Mouse (Mus musculus) large intestine, adult 2 months (tissue): ENCODE results near the gene Hdac4. TPM values are rescaled to one million over a fixed set of nuclear protein-coding genes. Genes with fewer than 3 reads are reported as not detected.

Experiments
- DNase-seq: peaks from one replicate; pipeline ENCODE4 v3.0.0-alpha.2; 2012; ENCODE audit warnings: low read depth, low spot score
- WGBS: fragments of 180-500 bp; shearing (Covaris S2); methylation state at CpG from one replicate; pipeline ENCODE4 v1.1.7; 2018; 5-methylcytosine and 5-hydroxymethylcytosine counted together
- polyA plus RNA-seq: library from polyadenylated mRNA; depleted of rRNA; stranded (reverse); fragments of >200 nt; gene quantifications from 2 replicates; pipeline ENCODE4 v1.2.3, GENCODE M21; 2012

Gene Hdac4
- polyA plus RNA-seq, 1 experiment = 9.3 TPM

DNA sequence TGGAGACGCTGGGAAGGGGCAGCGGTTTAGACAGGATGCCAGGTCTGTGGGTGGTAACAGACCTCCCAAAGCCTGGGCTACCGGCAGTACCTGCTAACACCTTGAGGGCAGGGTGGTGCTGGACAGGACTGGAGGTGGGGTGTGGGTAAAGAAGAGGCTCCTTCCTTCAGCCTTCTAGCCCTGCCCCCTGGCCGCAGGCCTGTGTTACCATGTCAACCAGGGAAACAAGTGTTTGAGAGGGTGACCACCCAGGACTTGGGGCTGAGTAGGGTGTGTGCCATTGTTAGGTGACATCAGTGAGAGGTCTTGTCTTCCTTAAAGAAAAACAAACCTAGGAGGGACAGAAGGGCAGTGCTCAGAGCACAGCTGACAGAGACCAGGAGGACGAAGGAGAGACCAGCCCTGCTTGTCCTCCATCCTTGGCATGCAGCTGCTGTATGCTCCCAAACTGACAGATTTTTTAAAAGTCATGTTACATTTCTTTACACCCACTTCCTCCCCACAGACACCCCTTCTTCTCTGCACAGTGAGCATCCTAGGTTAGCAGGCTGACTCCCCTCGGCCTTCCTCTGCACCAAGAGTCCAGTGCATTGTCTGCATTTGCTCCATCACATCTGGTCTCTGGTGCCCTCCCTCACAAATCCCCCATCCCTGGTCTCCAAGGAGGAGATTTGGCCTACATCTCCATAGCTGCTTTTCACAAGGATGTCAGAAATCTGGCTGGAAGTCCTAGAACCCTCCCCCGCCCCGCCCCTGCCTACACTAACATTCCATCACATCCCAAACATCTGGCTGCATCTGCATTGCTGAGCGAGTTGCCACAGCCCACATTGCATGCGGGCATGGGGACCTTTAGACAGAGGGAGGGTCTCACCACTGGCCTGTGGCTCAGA is 283.0 kb downstream of the Hdac4 start:
- WGBS = 48% methylated on average over 10 of the region's 10 CpGs
- DNase-seq = no peak

GRCm38 (mm10) chr1:91905268-91905667 is 290.2 kb downstream of the Hdac4 start:
- WGBS = 56% methylated on average over 6 of the region's 6 CpGs
- DNase-seq = no peak

- no peak for DNase-seq
- 37% methylated on average over 8 of the region's 8 CpGs for WGBS
Observed at GRCm38 (mm10) chr1:91903241-91903981, 292.1 kb downstream of the Hdac4 start.

- 92% methylated on average over 2 of the region's 2 CpGs for WGBS
- no peak for DNase-seq
Observed at GRCm38 (mm10) chr1:91897078-91897477, 298.4 kb downstream of the Hdac4 start.

DNA sequence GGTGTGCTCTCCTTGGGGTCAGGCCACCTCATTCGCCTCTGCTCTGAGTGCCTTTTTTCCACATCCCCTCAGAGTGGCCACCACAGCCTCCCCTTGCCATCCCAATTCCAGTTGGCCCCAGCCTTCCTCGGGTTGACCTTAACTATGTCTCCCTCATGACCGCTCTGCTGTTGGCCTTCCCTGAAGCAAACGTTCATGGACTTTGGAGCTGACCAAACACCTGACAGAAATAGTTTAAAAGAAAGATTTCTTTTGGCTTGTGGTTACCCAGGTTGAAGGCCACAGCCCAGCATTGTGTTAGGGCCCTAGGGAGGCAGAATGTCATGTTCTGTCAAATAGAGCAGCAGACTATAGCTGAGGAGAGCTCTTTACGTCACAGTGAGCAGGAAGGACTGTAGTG is 301.2 kb downstream of the Hdac4 start:
- 82% methylated on average over 5 of the region's 5 CpGs for WGBS
- DNase-seq = no peak

DNA sequence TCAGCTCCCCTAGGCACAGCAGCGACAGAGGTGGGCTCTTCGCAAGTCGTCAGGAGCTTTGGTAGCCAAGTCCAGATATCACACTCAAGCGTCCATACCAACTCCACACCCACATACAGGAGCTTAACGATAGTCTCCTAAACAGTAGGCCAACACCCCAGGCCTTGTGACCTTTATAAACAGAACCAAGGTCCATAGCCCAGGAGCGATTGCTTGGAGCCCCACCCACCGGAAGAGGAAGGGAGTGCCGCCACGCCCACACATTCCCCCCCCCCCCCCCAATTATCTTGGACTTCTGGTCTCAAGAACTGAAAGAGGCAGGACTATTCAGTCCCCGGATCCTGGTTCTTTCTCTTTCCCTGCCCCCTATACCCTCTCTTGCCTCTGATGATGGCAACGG is 301.9 kb downstream of the Hdac4 start:
- no peak for DNase-seq
- WGBS = 47% methylated on average over 11 of the region's 11 CpGs

GRCm38 (mm10) chr1:91883115-91883514 is 312.4 kb downstream of the Hdac4 start:
- no peak for DNase-seq
- 15% methylated on average over 5 of the region's 5 CpGs for WGBS

- DNase-seq = no peak
- 63% methylated on average over 8 of the region's 8 CpGs for WGBS
Observed at GRCm38 (mm10) chr1:91880899-91881298, 314.6 kb downstream of the Hdac4 start.

- DNase-seq = no peak
- 79% methylated on average over 12 of the region's 12 CpGs for WGBS
Observed at GRCm38 (mm10) chr1:91880156-91880555, 315.3 kb downstream of the Hdac4 start.
